Mouse (Mus musculus) erythroid progenitor cell, adult 5-6 weeks (primary cell): Measurements from ENCODE around the gene Scube3. TPM values are rescaled to one million over a fixed set of nuclear protein-coding genes. Genes with fewer than 3 reads are reported as not detected.

Experiments used
- ATAC-seq: replicated peaks from 2 replicates; pipeline ENCODE4 v1.8.0; 2016; ENCODE audit warnings: moderate number of reproducible peaks, mild to moderate bottlenecking, moderate TSS enrichment, inconsistent platforms; ENCODE audit not compliant: poor library complexity, low FRiP score, severe bottlenecking
- total RNA-seq, 2 experiments: library from RNA; stranded (forward) in 1 of 2; stranded (reverse) in 1 of 2; fragments of 150-400 nt in 1 of 2; fragments of 186-747, 209-891 nt in 1 of 2; gene quantifications; 2 replicates each; pipeline versions ENCODE4 v1.2.3 to v1.2.4; 2015 to 2017; ENCODE audit warnings: low replicate concordance in 2 of 2

Gene Scube3
- total RNA-seq, 2 experiments from 2014 or later: not detected

DNA sequence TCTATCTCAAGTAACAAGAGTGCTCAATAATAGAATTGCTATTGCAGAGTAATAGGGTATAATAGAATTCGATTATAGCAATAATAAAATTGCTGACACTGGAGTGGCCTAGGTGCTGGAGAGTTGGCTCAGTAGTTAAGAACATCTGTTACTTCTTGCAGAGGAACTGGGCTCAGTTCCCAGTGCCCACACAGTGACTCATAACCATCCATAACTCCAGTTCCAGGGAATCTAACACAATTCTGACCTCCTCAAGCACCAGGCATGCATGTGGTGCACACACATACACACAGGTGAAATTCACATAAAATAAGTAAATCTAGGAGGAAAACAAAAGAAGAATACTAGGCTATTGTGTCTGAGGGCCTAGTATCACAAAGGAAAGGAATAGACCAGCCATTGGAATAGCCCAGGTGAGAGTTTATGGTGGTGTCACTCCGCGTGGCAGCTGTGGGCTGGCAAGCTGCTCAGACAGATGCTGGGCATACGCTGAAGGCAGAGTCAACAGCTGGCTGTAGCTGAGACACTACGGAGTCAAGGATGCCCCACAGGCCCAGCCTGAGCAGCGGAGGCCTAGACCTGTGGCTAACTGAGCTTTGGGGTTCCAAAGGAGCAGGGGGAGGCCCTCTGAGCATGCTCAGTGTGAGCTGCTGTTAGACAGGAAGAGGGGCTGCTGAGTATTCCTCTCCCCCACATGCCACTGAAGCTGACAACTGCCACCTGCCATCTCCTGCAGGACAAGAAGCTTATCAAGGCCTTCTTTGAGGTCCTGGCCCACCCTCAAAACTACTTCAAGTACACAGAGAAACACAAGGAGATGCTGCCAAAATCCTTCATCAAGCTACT lies 28.7 kb downstream of the Scube3 start:
- no peak for ATAC-seq

DNA sequence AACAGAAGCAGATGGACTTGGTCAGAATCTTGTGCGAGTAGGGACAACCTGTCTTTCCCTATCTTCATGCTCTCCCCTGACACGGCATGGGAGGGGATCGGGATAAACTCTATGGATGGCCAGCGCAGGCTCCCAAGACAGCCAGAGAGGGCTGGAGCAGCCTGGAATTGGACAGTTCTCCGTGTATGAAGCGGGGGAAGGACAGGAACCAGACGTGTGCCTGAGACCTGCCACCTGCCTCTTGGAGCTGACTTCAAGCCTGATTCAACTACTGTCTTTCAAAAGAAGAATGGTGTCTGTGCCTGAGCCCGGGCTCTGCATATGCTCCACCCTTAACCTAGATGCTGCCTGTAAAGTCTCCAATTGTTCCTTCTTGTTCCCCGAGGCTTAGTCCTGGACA lies 30.7 kb downstream of the Scube3 start:
- no peak for ATAC-seq

DNA sequence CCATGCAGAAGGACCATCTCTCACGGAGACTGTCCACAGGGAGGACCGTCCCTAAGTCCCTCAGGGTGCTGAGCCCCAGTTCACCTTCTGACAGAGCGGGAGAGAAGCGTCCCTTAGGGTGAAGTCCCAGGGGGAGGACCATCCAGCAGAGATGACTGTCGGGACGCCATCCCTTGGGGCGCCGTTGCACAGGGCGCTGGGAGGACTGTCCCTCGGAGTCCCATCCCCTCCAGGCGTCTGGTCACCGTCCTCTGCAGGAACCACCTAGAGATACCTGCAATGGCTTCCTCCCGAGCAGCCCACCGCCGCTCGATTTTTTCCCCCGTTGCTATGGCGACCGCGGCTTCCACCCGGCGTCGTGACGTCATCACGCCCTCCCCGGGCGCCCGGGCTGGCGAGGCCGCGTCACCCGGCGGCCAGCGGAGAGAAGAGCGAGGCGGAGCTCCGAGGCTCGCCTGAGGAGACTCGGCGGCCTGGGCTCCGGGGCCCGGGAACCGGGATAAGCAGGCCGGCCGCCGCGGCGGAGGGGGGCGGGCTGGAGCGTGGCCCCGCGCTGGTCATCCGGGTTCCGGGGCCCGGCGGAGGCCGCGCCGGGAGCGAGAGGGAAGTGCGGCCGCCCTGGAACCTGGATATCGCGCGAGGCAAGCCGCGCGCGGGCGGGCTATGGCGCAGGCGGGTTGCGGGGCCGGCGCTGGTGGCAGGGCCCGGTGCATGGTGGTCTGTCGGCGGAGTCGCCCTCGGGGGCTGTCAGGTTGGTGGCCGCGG lies 35.0 kb downstream of the Scube3 start, which contains the start of gene Zfp523:
Zfp523 (plus strand) TSS at position 355 of the 765 bp plus-strand sequence.
- peak; percentile 79 for ATAC-seq

GRCm38 (mm10) chr17:28177540-28178046 lies 35.7 kb downstream of the Scube3 start:
- no peak for ATAC-seq

GRCm38 (mm10) chr17:28180331-28180730 lies 38.4 kb downstream of the Scube3 start:
- ATAC-seq: no peak

GRCm38 (mm10) chr17:28180783-28181544 lies 39.0 kb downstream of the Scube3 start:
- no peak for ATAC-seq

GRCm38 (mm10) chr17:28184971-28185638 lies 43.2 kb downstream of the Scube3 start:
- no peak for ATAC-seq

- no peak for ATAC-seq
These were observed 46.4 kb downstream of the Scube3 start for GRCm38 (mm10) chr17:28188313-28188712.

DNA sequence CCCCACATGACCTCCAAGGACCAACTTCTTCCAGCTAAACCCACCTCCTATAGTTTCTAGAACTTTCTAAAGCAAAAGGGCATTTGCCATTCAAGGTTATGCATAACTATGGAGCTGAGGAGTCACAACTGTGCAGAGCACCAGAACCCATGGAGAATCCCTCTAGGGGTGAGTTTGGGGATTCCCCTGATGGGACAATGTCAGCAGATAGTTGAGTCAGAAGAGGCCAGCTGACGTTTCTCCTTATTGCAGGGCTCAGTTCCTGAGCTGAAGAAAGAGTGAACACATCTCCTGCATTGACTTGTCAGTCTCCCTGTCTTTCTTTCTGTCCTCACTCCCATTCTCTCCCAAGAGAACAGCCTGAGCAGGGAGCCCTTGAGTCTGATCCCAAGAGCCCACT lies 50.8 kb downstream of the Scube3 start:
- no peak for ATAC-seq

GRCm38 (mm10) chr17:28193559-28193958 lies 51.6 kb downstream of the Scube3 start:
- no peak for ATAC-seq

GRCm38 (mm10) chr17:28195033-28195432 lies 53.1 kb downstream of the Scube3 start:
- no peak for ATAC-seq

GRCm38 (mm10) chr17:28197646-28198045 lies 55.7 kb downstream of the Scube3 start:
- ATAC-seq: no peak

GRCm38 (mm10) chr17:28201982-28202381 lies 60.0 kb downstream of the Scube3 start:
- no peak for ATAC-seq

GRCm38 (mm10) chr17:28204052-28204720 lies 62.2 kb downstream of the Scube3 start:
- peak; percentile 58; the same call in 1 of the 2 replicates for ATAC-seq

DNA sequence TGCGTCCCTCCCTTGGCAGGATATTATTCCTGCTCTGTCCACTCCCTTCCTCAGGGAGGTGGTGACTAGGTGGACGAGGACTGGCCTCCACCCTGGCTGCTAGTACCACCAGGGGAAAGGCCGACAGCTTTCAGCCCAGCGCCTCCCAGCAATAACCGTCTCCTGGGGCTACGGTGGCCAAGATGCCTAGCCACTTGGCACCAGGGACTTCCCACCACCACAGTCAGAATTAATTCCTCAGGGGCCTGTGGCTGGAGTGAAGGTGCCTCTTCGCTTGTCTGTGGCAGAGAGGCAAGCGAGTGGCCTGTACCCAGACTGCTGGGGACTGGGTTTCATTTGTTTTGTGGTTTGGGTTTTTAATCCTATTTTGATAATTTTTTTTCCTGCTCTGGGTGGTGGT lies 63.5 kb downstream of the Scube3 start:
- ATAC-seq: no peak

GRCm38 (mm10) chr17:28207092-28207491 lies 65.2 kb downstream of the Scube3 start:
- ATAC-seq: no peak

DNA sequence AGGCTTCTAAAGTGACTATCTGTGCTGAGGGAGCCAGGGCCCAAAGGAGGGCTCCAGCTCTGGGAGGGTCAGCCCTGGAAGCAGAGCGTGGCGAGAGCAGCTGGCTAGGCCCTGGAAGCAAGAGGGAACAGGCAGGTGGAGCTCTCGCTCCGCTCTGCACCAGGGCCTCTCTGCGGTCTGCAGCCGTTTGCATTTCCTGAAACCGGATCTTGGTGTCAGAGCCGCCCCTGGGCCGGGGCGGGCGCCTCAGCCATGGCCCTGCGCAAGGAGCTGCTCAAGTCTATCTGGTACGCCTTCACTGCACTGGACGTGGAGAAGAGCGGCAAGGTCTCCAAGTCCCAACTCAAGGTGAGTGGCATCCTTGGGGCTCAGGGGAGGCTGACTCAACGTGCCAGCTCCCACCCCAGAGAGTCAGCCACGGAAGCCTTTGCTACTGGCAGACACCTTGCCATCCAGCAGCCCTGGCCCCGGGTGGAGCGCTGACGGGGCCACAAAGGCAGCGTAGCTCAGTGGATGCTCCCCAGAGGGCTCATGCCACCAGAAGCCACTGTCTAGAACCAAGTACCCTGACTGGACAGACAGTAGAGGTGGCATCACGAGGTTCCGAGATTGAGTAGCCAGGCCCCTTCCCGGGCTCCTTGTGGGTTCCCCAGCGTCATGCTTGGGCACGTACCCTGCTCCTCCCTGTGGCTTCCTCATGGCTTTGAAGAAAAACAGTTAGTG lies 65.8 kb downstream of the Scube3 start, which contains the start of gene Def6:
Def6 (plus strand) TSS at position 188 of the 723 bp plus-strand sequence.
- no peak for ATAC-seq

GRCm38 (mm10) chr17:28208314-28208612 lies 66.3 kb downstream of the Scube3 start:
- no peak for ATAC-seq
